Mouse (Mus musculus) CH12.LX (cell line): ENCODE data around the gene Atp8b4.

Source experiments
- CTCF ChIP-seq, 2 experiments: IDR thresholded peaks in 1 of 2; conservative IDR thresholded peaks in 1 of 2; 2 replicates each; pipeline ENCODE4 v1.5.1; 2011 to 2012; ENCODE audit warnings: low read depth in 2 of 2, low read length in 2 of 2, improper control_type of control experiment in 1 of 2, inconsistent platforms in 1 of 2, mild to moderate bottlenecking in 1 of 2, moderate library complexity in 1 of 2
- E2F4 ChIP-seq: IDR thresholded peaks from 2 replicates; pipeline ENCODE4 v1.6.1; 2011; ENCODE audit warnings: low read depth, low read length, improper control_type of control experiment; ENCODE audit not compliant: insufficient replicate concordance
- GABPA ChIP-seq: IDR thresholded peaks from 2 replicates; pipeline ENCODE4 v1.6.1; 2012; ENCODE audit warnings: low read depth, low read length, improper control_type of control experiment, inconsistent platforms; ENCODE audit not compliant: insufficient replicate concordance
- HCFC1 ChIP-seq: IDR thresholded peaks from 2 replicates; pipeline ENCODE4 v1.6.1; 2012; ENCODE audit warnings: low read depth, mild to moderate bottlenecking, inconsistent platforms, low read length, improper control_type of control experiment
- JUN ChIP-seq: IDR thresholded peaks from 2 replicates; pipeline ENCODE4 v1.6.1; 2011; ENCODE audit warnings: low read depth, mild to moderate bottlenecking, low read length, improper control_type of control experiment, moderate library complexity; ENCODE audit not compliant: insufficient read depth
- JUND ChIP-seq: conservative IDR thresholded peaks from 2 replicates; pipeline ENCODE4 v1.6.1; 2011; ENCODE audit warnings: low read depth, low read length, improper control_type of control experiment
- MEF2A ChIP-seq: IDR thresholded peaks from 2 replicates; pipeline ENCODE4 v1.6.1; 2014; ENCODE audit warnings: low read depth, mild to moderate bottlenecking, inconsistent platforms, low read length, improper control_type of control experiment, borderline replicate concordance
- POLR2A ChIP-seq: IDR thresholded peaks from 2 replicates; pipeline ENCODE4 v1.6.1; 2011; ENCODE audit warnings: low read depth, mild to moderate bottlenecking, improper control_type of control experiment, low read length
- RAD21 ChIP-seq: IDR thresholded peaks from 2 replicates; pipeline ENCODE4 v1.6.1; 2011; ENCODE audit warnings: low read depth, mild to moderate bottlenecking, low read length, improper control_type of control experiment, moderate library complexity
- SMC3 ChIP-seq: IDR thresholded peaks from 2 replicates; pipeline ENCODE4 v1.6.1; 2011; ENCODE audit warnings: low read depth, low read length, improper control_type of control experiment
- UBTF ChIP-seq: IDR thresholded peaks from 2 replicates; pipeline ENCODE4 v1.6.1; 2012; ENCODE audit warnings: low read depth, mild to moderate bottlenecking, inconsistent platforms, low read length, improper control_type of control experiment, moderate library complexity
- USF1 ChIP-seq: IDR thresholded peaks from 2 replicates; pipeline ENCODE4 v1.6.1; 2014; ENCODE audit warnings: low read depth, mild to moderate bottlenecking, inconsistent platforms, low read length, improper control_type of control experiment
- ZC3H11A ChIP-seq: IDR thresholded peaks from 2 replicates; pipeline ENCODE4 v1.6.1; 2012; ENCODE audit warnings: low read depth, mild to moderate bottlenecking, inconsistent platforms, low read length, improper control_type of control experiment

GRCm38 (mm10) chr2:126386056-126386455 lies 114.4 kb downstream of the Atp8b4 start:
- TF ChIP-seq E2F4, result no peak
- TF ChIP-seq GABPA, result no peak
- TF ChIP-seq UBTF, result no peak
- TF ChIP-seq POLR2A, result no peak
- TF ChIP-seq RAD21, result no peak
- no peak for TF ChIP-seq JUN
- no peak for TF ChIP-seq CTCF (conservative IDR thresholded peaks at IDR 0.05 in 1 of 2, IDR thresholded peaks at IDR 0.05 in 1 of 2; ENCODE audit: low read depth in 2 of 2, low read length in 2 of 2)
- TF ChIP-seq HCFC1, result no peak
- no peak for TF ChIP-seq JUND
- TF ChIP-seq ZC3H11A, result no peak
- TF ChIP-seq MEF2A, result no peak
- no peak for TF ChIP-seq SMC3
- TF ChIP-seq USF1, result no peak
